Mouse (Mus musculus) spleen, adult 12 weeks (tissue): ENCODE data around the gene Smarca1.
A peak's percentile ranks its signal among the peaks of the same experiment; 100 is the strongest.

Experiments
- DNase-seq: peaks from one replicate; pipeline ENCODE4 v3.0.0; 2022; ENCODE audit warnings: low spot score

Smarca1 gene

GRCm38 (mm10) chrX:47892431-47893024, at the start of gene Smarca1:
TSS of gene Smarca1 (minus strand) at chrX:47892974.
- DNase-seq = no peak

- no peak for DNase-seq
These were observed 45.0 kb upstream of the Smarca1 start for GRCm38 (mm10) chrX:47937740-47938139.

GRCm38 (mm10) chrX:47936885-47937284, 44.1 kb upstream of the Smarca1 start:
- DNase-seq = no peak

GRCm38 (mm10) chrX:47934352-47934751, 41.6 kb upstream of the Smarca1 start:
- DNase-seq = no peak

- no peak for DNase-seq
These were observed 37.7 kb upstream of the Smarca1 start for GRCm38 (mm10) chrX:47930449-47930848.

- DNase-seq = no peak
These were observed 35.2 kb upstream of the Smarca1 start for GRCm38 (mm10) chrX:47927981-47928380.

- no peak for DNase-seq
These were observed 27.8 kb upstream of the Smarca1 start for GRCm38 (mm10) chrX:47920541-47920940.

GRCm38 (mm10) chrX:47916831-47917230, 24.1 kb upstream of the Smarca1 start:
- no peak for DNase-seq

- DNase-seq = no peak
These were observed 20.8 kb upstream of the Smarca1 start for GRCm38 (mm10) chrX:47913543-47913938.

- no peak for DNase-seq
These were observed 20.2 kb upstream of the Smarca1 start for GRCm38 (mm10) chrX:47912904-47913542.

- peak; percentile 54 for DNase-seq
These were observed 19.6 kb upstream of the Smarca1 start, which contains the start of gene Ocrl for GRCm38 (mm10) chrX:47912306-47912792. TSS of gene Ocrl (plus strand) at chrX:47912387.

GRCm38 (mm10) chrX:47891907-47892430, 805 bp downstream of the Smarca1 start:
- DNase-seq = no peak

GRCm38 (mm10) chrX:47891243-47891906, 1.4 kb downstream of the Smarca1 start:
- no peak for DNase-seq

- no peak for DNase-seq
These were observed 5.4 kb downstream of the Smarca1 start for GRCm38 (mm10) chrX:47887401-47887800.

- DNase-seq = no peak
These were observed 10.0 kb downstream of the Smarca1 start for GRCm38 (mm10) chrX:47882813-47883212.

- DNase-seq = no peak
These were observed 12.7 kb downstream of the Smarca1 start for GRCm38 (mm10) chrX:47880052-47880451.

- no peak for DNase-seq
These were observed 34.2 kb downstream of the Smarca1 start for GRCm38 (mm10) chrX:47858544-47858943.

GRCm38 (mm10) chrX:47835835-47836195, 57.0 kb downstream of the Smarca1 start:
- no peak for DNase-seq

- no peak for DNase-seq
These were observed 57.5 kb downstream of the Smarca1 start for GRCm38 (mm10) chrX:47835098-47835834.

GRCm38 (mm10) chrX:47833431-47833830, 59.3 kb downstream of the Smarca1 start:
- DNase-seq = no peak

- no peak for DNase-seq
These were observed 72.2 kb downstream of the Smarca1 start for GRCm38 (mm10) chrX:47820566-47820965.

- DNase-seq = no peak
These were observed 84.1 kb downstream of the Smarca1 start for GRCm38 (mm10) chrX:47808717-47809116.
